Mouse (Mus musculus): ENCODE measurements at regions not wholly inside any gene's neighbourhood (a gene's known extent, or its start where the extent isn't known, plus 50 kb on each side); places are given as distances from the start of the nearest gene placed in this dataset.

GRCm38 (mm10) chr15:67472979-67473378, 972.3 kb upstream of the Lrrc6 start:
- Histone ChIP-seq H3K9ac (replicated peaks; ENCODE audit: low read depth) (no peak overlapping the region), H3K4me3 (ENCODE audit: low read depth, low read length) (no peak overlapping the region), H3K4me1 (ENCODE audit: insufficient read depth, low read depth, low read length) (no peaks in the 10 kb centered on the region), H3K27ac (ENCODE audit: low read length) (no peak overlapping the region), H3K4me2 (replicated peaks; ENCODE audit: low read depth, low read length) (no peak overlapping the region), H3K36me3 (ENCODE audit: insufficient read depth, low read length) (no peaks in the 10 kb centered on the region), H3K27me3 (replicated peaks; ENCODE audit: insufficient read depth, low read length) (no peaks in the 10 kb centered on the region), H3K9me3 (ENCODE audit: low read length) (no peaks in the 10 kb centered on the region)
- TF ChIP-seq EP300 (IDR thresholded peaks at IDR 0.05): no peak
- TF ChIP-seq CTCF (IDR thresholded peaks at IDR 0.05): no peak
- ATAC-seq (no peak), DNase-seq (ENCODE audit: low spot score) (no peak)

DNA sequence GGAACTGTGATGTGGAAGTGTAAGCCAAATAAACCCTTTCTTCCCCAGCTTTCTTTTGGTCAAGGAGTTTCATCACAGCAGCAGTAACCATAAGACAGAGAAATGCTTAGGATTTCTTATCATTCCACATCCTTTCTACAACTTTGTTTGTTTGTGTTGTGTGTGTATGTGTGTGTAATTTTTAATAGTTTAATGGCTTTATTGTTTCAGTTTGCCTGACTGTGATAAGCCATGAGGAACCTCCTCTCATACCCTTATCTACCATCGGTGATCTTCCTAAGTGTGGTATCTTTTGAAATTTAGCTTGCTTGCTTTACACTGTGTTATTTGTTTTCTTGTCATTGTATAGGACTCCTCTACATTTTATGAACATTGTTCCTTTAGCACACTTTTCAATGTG, 970.6 kb upstream of the Lrrc6 start:
- WGBS: 81% methylated on average over 1 of the region's 1 CpGs
- Histone ChIP-seq H3K27me3 (replicated peaks; ENCODE audit: insufficient read depth, low read length) (no peaks in the 10 kb centered on the region), H3K4me2 (replicated peaks; ENCODE audit: low read depth, low read length) (no peak overlapping the region), H3K9ac (replicated peaks; ENCODE audit: low read depth) (no peak overlapping the region), H3K27ac (ENCODE audit: low read length) (no peak overlapping the region), H3K4me3 (ENCODE audit: low read depth, low read length) (no peak overlapping the region), H3K36me3 (ENCODE audit: insufficient read depth, low read length) (no peaks in the 10 kb centered on the region), H3K4me1 (ENCODE audit: insufficient read depth, low read depth, low read length) (no peaks in the 10 kb centered on the region), H3K9me3 (ENCODE audit: low read length) (no peaks in the 10 kb centered on the region)
- TF ChIP-seq EP300 (IDR thresholded peaks at IDR 0.05) (no peak), CTCF (IDR thresholded peaks at IDR 0.05) (no peak)
- ATAC-seq: no peak
- DNase-seq (ENCODE audit: low spot score): no peak

DNA sequence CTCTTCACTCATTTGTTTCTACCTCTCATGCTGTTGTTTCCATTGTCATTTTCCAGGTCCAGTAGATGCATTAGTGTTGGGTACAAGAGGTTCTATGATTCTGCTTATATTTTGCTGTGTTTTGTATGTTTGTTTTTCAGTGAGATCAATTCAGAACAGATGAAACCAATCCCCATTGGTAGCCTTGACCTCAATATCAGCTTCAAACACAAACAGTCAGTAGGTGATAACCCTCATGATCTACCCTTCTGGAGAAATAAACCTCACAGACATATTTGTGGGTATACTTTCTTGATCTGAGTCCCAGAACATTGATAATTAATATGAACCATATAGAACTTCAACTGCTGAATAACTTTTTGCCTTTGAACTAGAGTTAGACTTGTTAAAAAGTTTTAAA, 969.3 kb upstream of the Lrrc6 start:
- TF ChIP-seq CTCF (IDR thresholded peaks at IDR 0.05) (no peak), EP300 (IDR thresholded peaks at IDR 0.05) (no peak)
- no peak for DNase-seq (ENCODE audit: low spot score)
- no peaks in the 10 kb centered on the region for H3K36me3 ChIP-seq (ENCODE audit: insufficient read depth, low read length)
- no peak overlapping the region for H3K4me3 ChIP-seq (ENCODE audit: low read depth, low read length)
- H3K27ac ChIP-seq (ENCODE audit: low read length): no peak overlapping the region
- no peaks in the 10 kb centered on the region for H3K9me3 ChIP-seq (ENCODE audit: low read length)
- no peaks in the 10 kb centered on the region for H3K27me3 ChIP-seq (replicated peaks; ENCODE audit: insufficient read depth, low read length)
- H3K4me2 ChIP-seq (replicated peaks; ENCODE audit: low read depth, low read length): no peak overlapping the region
- no peaks in the 10 kb centered on the region for H3K4me1 ChIP-seq (ENCODE audit: insufficient read depth, low read depth, low read length)
- no peak overlapping the region for H3K9ac ChIP-seq (replicated peaks; ENCODE audit: low read depth)
- no peak for ATAC-seq

- Histone ChIP-seq H3K4me1 (ENCODE audit: insufficient read depth, low read depth, low read length) (no peaks in the 10 kb centered on the region), H3K27ac (ENCODE audit: low read length) (no peak overlapping the region), H3K9me3 (ENCODE audit: low read length) (no peaks in the 10 kb centered on the region), H3K9ac (replicated peaks; ENCODE audit: low read depth) (no peak overlapping the region), H3K4me3 (ENCODE audit: low read depth, low read length) (no peak overlapping the region), H3K36me3 (ENCODE audit: insufficient read depth, low read length) (no peaks in the 10 kb centered on the region), H3K27me3 (replicated peaks; ENCODE audit: insufficient read depth, low read length) (no peaks in the 10 kb centered on the region), H3K4me2 (replicated peaks; ENCODE audit: low read depth, low read length) (no peak overlapping the region)
- 41% methylated on average over 4 of the region's 4 CpGs for WGBS
- no peak for DNase-seq (ENCODE audit: low spot score)
- TF ChIP-seq EP300 (IDR thresholded peaks at IDR 0.05) (no peak), CTCF (IDR thresholded peaks at IDR 0.05) (no peak)
- ATAC-seq: no peak
Measured at GRCm38 (mm10) chr15:67467404-67468345, 967.0 kb upstream of the Lrrc6 start.

- Histone ChIP-seq H3K9ac (replicated peaks; ENCODE audit: low read depth) (no peak overlapping the region), H3K4me3 (ENCODE audit: low read depth, low read length) (no peak overlapping the region), H3K27me3 (replicated peaks; ENCODE audit: insufficient read depth, low read length) (no peaks in the 10 kb centered on the region), H3K4me1 (ENCODE audit: insufficient read depth, low read depth, low read length) (no peaks in the 10 kb centered on the region), H3K36me3 (ENCODE audit: insufficient read depth, low read length) (no peaks in the 10 kb centered on the region), H3K4me2 (replicated peaks; ENCODE audit: low read depth, low read length) (no peak overlapping the region), H3K27ac (ENCODE audit: low read length) (no peak overlapping the region), H3K9me3 (ENCODE audit: low read length) (no peaks in the 10 kb centered on the region)
- 83% methylated on average over 3 of the region's 3 CpGs for WGBS
- DNase-seq (ENCODE audit: low spot score) (no peak), ATAC-seq (no peak)
- TF ChIP-seq EP300 (IDR thresholded peaks at IDR 0.05) (no peak), CTCF (IDR thresholded peaks at IDR 0.05) (no peak)
Measured at GRCm38 (mm10) chr15:67462863-67463262, 962.2 kb upstream of the Lrrc6 start.

GRCm38 (mm10) chr15:67460384-67460783, 959.7 kb upstream of the Lrrc6 start:
- ATAC-seq: no peak
- DNase-seq (ENCODE audit: low spot score): no peak
- 20% methylated on average over 1 of the region's 1 CpGs for WGBS
- no peaks in the 10 kb centered on the region for H3K9me3 ChIP-seq (ENCODE audit: low read length)
- H3K36me3 ChIP-seq (ENCODE audit: insufficient read depth, low read length): no peaks in the 10 kb centered on the region
- H3K27me3 ChIP-seq (replicated peaks; ENCODE audit: insufficient read depth, low read length): no peaks in the 10 kb centered on the region
- H3K4me1 ChIP-seq (ENCODE audit: insufficient read depth, low read depth, low read length): no peaks in the 10 kb centered on the region
- no peak overlapping the region for H3K9ac ChIP-seq (replicated peaks; ENCODE audit: low read depth)
- TF ChIP-seq CTCF (IDR thresholded peaks at IDR 0.05): no peak
- no peak for TF ChIP-seq EP300 (IDR thresholded peaks at IDR 0.05)
- no peak overlapping the region for H3K4me2 ChIP-seq (replicated peaks; ENCODE audit: low read depth, low read length)
- no peak overlapping the region for H3K4me3 ChIP-seq (ENCODE audit: low read depth, low read length)
- no peak overlapping the region for H3K27ac ChIP-seq (ENCODE audit: low read length)

Data from lung, postnatal 0 days (tissue).